Mouse (Mus musculus): ENCODE measurements around the gene Ctnna2.

DNA sequence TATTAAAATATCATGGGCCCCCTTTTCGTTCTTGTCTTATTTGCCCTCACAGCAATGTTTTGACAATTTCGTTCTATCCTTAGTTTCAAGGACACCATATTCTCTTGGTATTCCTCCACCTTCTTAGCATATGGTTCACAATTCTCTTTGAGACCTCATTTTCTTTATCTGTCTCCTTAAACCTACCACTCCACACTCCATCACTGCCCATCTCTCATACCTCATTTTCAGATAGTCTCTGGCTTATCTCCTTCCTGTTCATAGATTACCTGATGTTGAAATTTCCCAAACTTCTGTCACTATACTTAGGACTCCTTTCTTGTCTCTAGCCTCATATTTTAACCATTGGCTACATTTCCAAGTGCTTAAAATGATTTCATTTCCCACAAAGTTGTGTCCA lies 116.1 kb downstream of the Ctnna2 start:
- TF ChIP-seq POLR2A (IDR thresholded peaks at IDR 0.05; ENCODE audit: borderline replicate concordance, extremely low read depth, low read depth, low read length): no peak
- TF ChIP-seq CTCF (IDR thresholded peaks at IDR 0.05; ENCODE audit: insufficient read depth, low read length): no peak

Data from lung, adult 2 months (tissue).